Mouse (Mus musculus) testis, adult 2 months (tissue): ENCODE measurements around the gene Sorcs3.

Experiments
- CTCF ChIP-seq: fragments of 200-500 bp; IDR thresholded peaks from 2 replicates; pipeline ENCODE4 v1.5.1; 2012; ENCODE audit warnings: low read depth, mild to moderate bottlenecking, inconsistent platforms, low read length, moderate library complexity; ENCODE audit not compliant: control insufficient read depth, insufficient read depth, insufficient replicate concordance
- POLR2A ChIP-seq: fragments of 200-500 bp; IDR thresholded peaks from 2 replicates; pipeline ENCODE4 v1.6.1; 2012; ENCODE audit warnings: low read depth, mild to moderate bottlenecking, inconsistent platforms, low read length, moderate library complexity; ENCODE audit not compliant: control insufficient read depth

DNA sequence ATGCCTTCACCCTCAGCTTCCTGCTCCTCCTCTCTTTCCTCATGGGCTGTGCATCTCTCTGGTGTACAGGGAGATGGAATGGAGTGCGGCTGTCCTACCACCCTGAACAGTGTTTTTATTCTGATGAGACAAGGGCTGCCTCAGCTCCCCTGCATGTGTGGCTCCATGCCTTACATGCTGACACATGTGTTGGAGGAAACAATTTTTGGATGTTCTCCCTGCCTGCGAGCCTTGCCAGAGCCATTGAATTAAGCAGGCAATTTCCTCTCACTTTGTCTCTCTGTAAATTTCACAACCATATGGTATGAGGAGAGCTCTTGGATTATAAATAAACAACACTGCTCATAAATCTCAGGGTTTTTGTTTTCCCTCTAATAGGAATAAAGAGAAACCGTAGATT, 257.7 kb downstream of the Sorcs3 start:
- TF ChIP-seq CTCF (no peak), POLR2A (no peak)
